Mouse (Mus musculus) cerebellum, postnatal 14 days (tissue): ENCODE data around the gene Mrc2.

Experiments
- DNase-seq, 2 experiments: peaks; one replicate each; pipeline ENCODE4 v3.0.0; 2021; ENCODE audit warnings: mixed read lengths in 2 of 2

The Mrc2 gene

GRCm38 (mm10) chr11:105292124-105293071 lies at the start of gene Mrc2:
Gene Mrc2 (plus strand): TSS chr11:105292643.
- DNase-seq, result peak in 1 of 2 experiments; percentile 33

DNA sequence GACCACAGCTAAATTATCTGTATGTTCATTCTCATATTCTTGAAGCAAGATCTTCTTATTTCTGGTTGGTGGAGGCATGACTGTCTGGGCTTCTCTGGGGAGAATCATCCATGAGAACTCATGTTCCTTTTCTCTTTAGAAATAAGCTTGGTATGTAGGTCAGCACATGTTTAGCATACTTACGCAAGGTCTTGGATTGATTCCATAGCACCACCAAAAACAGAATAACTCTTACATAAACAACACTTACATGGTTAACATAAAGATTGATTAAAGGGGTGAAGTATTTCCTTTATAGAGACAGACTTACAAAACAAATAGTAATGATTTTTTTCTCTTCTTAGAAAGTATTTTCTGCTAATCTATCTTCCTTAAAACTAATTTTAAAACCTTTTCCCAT lies 46.1 kb upstream of the Mrc2 start:
- no peak for DNase-seq

DNA sequence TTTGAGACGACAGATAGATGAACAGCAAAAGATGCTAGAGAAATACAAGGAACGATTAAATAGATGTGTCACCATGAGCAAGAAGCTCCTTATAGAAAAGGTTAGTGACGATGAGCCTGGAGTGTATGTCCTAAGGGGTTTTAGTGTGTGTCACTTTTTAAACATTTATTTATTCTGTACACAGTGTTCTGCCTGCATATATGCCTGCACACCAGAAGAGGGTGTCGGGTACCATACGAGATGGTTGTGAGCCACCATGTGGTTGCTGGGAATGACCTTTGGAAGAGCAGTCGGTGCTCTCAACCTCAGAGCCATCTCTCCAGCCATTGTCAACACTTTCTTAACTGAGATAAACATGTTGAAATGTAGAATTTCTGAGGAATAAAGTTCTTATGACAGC lies 45.7 kb upstream of the Mrc2 start:
- DNase-seq, result no peak

- no peak for DNase-seq
Measured at GRCm38 (mm10) chr11:105247321-105247720, 45.1 kb upstream of the Mrc2 start.

- DNase-seq, result no peak
Measured at GRCm38 (mm10) chr11:105259733-105260132, 32.7 kb upstream of the Mrc2 start.

- no peak for DNase-seq
Measured at GRCm38 (mm10) chr11:105261116-105261515, 31.3 kb upstream of the Mrc2 start.

- DNase-seq, result no peak
Measured at GRCm38 (mm10) chr11:105261601-105262351, 30.7 kb upstream of the Mrc2 start.

- no peak for DNase-seq
Measured at GRCm38 (mm10) chr11:105264506-105264905, 27.9 kb upstream of the Mrc2 start.

- no peak for DNase-seq
Measured at GRCm38 (mm10) chr11:105264988-105265387, 27.5 kb upstream of the Mrc2 start.

- peak; percentile 80 to 82 for DNase-seq
Measured at GRCm38 (mm10) chr11:105270155-105270554, 22.3 kb upstream of the Mrc2 start.

DNA sequence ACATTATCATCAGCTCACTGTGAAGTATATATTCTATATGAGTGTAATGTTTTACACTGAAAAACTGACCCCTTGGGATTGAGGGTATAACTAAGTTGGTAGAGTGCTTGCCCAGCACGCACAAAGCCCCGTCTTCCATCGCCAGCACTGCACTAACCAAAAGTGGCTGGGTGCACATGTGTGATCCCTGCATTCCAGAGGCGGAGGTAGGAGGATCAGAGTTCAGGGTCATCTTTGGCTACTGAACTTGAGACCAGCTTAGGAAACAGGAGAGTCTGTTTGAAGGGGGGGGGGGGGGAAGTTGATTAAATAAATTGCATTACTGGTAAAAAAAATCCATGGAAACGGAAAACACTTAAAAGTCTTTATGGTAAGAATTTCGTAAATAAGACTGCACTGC lies 12.0 kb upstream of the Mrc2 start:
- no peak for DNase-seq

DNA sequence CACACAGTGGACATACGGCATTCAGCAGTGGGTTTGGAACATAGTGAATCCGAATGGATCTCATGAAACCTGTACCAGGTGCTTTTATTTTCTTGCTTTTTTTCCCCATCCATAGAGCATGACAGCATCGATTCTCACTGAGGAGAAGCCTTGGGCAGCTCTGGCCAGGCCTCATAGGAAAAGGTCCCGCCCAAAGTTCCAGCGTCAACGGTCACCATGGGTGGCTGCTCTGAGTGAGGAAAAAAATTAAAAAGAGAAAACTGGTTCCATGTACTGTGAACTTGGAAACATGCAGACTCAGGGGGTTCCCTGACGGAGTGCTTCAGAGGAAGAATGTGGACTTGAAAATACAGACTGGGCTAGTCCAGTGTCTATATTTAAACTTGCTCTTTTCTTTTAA lies 11.2 kb upstream of the Mrc2 start:
- no peak for DNase-seq

GRCm38 (mm10) chr11:105281763-105282459 lies 10.5 kb upstream of the Mrc2 start:
- peak in 1 of 2 experiments; percentile 42 for DNase-seq

DNA sequence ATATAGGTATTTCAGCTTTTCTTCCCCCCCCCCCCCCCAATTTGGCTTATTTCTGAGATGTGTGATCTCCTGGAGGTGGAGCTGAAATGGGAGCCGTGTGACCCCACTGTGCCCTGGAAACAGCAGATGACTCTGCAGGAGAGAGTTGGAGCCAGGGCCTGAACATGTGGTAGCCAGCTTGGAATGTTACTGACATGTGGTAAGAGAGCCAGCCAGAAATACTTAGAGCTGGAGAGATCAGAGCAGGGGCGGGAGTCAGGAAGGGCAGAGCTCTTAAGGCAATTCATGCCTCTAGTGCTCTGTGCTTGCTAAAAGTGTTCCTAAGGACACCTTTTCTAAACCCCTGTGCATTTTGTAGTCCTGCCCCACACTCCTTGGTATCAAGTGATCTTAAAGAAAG lies 10.0 kb upstream of the Mrc2 start:
- DNase-seq, result peak; percentile 32 to 37

- no peak for DNase-seq
Measured at GRCm38 (mm10) chr11:105283016-105283415, 9.4 kb upstream of the Mrc2 start.

DNA sequence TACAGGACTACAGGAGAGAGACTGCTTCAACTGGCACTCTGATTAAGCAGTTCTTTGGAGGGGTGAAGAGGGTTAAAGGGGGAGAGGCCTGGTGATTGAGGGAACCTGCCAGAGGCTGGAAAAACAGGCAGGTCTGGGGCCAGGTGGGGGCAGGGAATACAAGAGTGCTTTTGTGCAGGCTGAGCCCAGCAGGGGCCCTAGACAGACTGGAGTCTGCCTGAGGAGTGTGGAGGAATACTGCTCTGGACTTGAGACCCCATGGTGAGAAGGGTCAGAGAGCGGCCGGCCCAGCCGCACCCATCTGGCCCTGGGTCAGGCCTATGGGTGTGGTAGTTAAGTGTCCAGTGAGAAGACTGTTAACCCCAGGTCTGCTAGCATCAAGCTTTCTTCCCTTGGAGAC lies 6.7 kb upstream of the Mrc2 start:
- DNase-seq, result no peak

- no peak for DNase-seq
Measured at GRCm38 (mm10) chr11:105289403-105289802, 3.0 kb upstream of the Mrc2 start.

GRCm38 (mm10) chr11:105291681-105292123 lies 741 bp upstream of the Mrc2 start:
- DNase-seq, result no peak

DNA sequence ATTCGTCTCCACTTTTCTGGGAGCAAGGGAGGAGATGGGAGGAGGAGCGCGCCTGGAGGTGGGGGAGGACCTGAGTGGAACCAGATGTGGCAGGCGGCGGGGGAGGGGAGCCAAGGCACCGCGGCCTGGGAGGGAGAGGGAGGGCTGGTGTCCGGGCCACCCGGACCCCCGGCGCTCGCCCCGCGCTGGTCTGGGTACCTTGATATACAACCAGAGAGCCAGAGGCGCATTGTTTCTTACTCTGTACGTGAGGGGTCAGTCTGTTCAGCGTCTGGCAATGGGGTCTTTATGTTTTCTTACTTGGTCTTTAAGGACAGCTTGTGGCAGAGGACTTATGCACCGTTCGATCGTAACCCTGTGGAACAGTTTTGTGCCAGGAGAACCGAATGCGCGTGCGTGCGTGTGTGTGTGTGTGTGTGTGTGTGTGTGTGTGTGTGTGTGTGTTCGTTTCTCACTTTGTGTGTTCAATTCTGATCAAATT lies 698 bp downstream of the Mrc2 start:
- peak in 1 of 2 experiments; percentile 24 for DNase-seq

DNA sequence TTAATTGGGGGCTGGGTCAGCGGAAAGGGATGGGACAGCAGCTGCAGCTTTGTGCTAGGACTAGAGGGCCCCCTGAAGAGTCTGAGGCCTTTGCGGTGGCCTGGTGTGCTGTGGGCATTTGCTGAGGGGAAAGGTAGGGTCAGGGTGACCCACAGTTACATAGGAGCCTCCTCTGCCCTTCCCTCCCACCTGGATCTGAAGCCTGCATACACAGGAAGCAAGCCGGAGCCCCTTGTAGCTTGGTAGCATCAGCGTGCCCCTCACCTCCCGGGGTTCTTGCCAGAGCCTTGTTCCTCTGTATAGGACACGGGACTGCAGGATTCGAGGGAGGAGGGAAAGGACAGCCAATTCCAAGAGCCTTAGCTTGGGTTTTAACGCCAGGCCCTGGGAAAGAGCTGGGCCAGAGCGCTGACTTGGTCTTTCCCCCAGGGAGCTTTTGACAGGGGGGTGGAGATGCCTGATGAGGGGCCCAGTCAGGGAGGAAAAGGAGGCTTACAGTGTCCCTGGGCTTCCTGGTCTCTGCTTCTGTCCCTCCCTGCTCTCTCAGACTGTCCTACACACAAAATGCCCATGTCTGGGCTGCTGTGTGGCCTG lies 1.6 kb downstream of the Mrc2 start:
- no peak for DNase-seq

GRCm38 (mm10) chr11:105296084-105296483 lies 3.6 kb downstream of the Mrc2 start:
- DNase-seq, result no peak

DNA sequence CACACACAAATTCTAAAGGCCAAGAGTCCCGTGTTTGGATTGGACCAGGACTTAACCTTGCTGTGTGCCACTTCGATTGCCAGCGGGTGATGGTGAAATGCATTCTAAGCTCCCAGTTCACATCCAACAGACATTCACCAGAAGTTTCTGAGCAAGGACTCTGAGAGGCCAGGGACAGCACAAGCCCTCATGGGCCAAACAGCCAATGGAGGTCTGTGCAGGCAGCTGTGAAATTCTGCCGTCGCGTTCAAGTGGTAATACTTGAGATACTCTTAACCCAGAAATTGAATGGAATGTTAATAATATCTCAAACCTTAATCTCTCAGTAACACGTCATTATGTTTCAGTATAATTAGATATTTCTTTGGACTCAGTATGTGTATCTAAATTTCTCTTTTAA lies 17.8 kb downstream of the Mrc2 start:
- no peak for DNase-seq
